Mouse (Mus musculus): ENCODE results near the gene Muc1. TPM values are rescaled to one million over a fixed set of nuclear protein-coding genes. Genes with fewer than 3 reads are reported as not detected.

Gene Muc1
- polyA plus RNA-seq, 1 experiment = not detected

DNA sequence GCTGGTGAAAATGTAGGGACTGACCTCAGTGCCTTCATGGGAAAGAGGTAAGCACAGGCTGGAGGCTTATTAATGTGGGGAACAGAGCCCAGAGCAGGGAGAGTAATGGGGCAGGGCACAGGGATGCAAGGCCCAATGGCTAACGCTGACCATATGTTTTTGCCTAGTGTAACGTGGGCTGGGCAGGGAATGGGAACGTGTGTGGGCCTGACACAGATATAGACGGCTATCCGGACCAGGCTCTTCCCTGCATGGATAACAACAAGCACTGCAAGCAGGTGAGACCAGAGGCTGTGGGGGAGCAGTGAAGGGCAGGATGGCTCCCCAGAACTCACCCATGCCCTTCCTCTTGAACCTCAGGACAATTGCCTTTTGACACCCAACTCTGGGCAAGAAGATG, 7.7 kb upstream of the Muc1 start:
- H3K4me1 ChIP-seq (ENCODE audit: control insufficient read depth, insufficient read depth, low read length) = no peaks in the 10 kb centered on the region
- TF ChIP-seq POLR2A (IDR thresholded peaks at IDR 0.05; ENCODE audit: borderline replicate concordance, low read depth, low read length) (no peak), CTCF (IDR thresholded peaks at IDR 0.05; ENCODE audit: low read depth, low read length) (no peak)
- H3K27ac ChIP-seq (ENCODE audit: insufficient read depth, low read depth, low read length) = no peak overlapping the region
- H3K4me3 ChIP-seq (ENCODE audit: insufficient read depth, low read length) = no peak overlapping the region

DNA sequence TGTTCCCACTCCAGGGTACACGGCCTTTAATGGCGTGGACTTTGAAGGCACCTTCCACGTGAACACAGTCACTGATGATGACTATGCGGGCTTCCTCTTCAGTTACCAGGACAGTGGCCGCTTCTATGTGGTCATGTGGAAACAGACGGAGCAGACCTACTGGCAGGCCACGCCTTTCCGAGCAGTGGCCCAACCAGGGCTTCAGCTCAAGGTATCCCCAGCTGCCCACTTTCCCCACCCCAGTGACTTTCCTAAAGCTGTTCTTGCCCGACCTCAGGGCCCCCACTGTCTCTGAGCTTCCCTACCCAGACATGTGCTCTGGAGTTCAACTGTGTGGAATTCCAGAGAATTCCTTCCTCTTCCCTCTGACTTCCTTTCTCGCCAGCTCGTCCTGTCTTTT, 4.1 kb upstream of the Muc1 start:
- Histone ChIP-seq H3K4me1 (ENCODE audit: control insufficient read depth, insufficient read depth, low read length) (peaks cover 5% of the 10 kb centered on the region; the same call in 1 of the 2 replicates), H3K4me3 (ENCODE audit: insufficient read depth, low read length) (no peak overlapping the region), H3K27ac (ENCODE audit: insufficient read depth, low read depth, low read length) (no peak overlapping the region)
- TF ChIP-seq POLR2A (IDR thresholded peaks at IDR 0.05; ENCODE audit: borderline replicate concordance, low read depth, low read length) (no peak), CTCF (IDR thresholded peaks at IDR 0.05; ENCODE audit: low read depth, low read length) (no peak)

DNA sequence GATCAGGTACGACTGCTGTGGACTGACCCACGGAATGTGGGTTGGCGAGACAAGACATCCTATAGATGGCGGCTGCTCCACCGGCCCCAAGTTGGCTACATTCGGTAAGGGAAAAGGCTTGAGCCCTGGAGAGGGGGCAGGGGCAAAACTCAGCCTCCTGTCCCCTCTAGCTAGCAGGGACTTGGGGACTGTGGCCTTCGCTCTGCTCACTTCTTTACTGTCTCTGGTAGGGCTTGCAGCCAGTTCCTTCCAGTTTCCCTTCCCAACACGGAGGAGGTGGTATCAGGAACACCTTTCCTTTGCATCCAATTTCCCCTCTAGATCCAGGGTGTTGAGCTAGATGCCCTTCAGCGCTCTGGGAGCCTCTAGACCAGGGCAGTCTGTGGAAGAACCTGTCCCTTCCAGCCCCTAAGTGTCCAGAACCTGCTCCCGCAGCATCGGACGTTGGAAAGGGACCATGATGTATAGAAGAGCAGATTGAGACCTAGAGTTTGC, 3.5 kb upstream of the Muc1 start:
- no peak overlapping the region for H3K27ac ChIP-seq (ENCODE audit: insufficient read depth, low read depth, low read length)
- no peak overlapping the region for H3K4me3 ChIP-seq (ENCODE audit: insufficient read depth, low read length)
- H3K4me1 ChIP-seq (ENCODE audit: control insufficient read depth, insufficient read depth, low read length) = peaks cover 5% of the 10 kb centered on the region; the same call in 1 of the 2 replicates
- TF ChIP-seq POLR2A (IDR thresholded peaks at IDR 0.05; ENCODE audit: borderline replicate concordance, low read depth, low read length) = no peak

GRCm38 (mm10) chr3:89225918-89226317, 2.9 kb upstream of the Muc1 start:
- H3K27ac ChIP-seq (ENCODE audit: insufficient read depth, low read depth, low read length) = no peak overlapping the region
- no peak overlapping the region for H3K4me3 ChIP-seq (ENCODE audit: insufficient read depth, low read length)
- TF ChIP-seq CTCF (IDR thresholded peaks at IDR 0.05; ENCODE audit: low read depth, low read length) (no peak), POLR2A (IDR thresholded peaks at IDR 0.05; ENCODE audit: borderline replicate concordance, low read depth, low read length) (no peak)
- peaks cover 5% of the 10 kb centered on the region; the same call in 1 of the 2 replicates for H3K4me1 ChIP-seq (ENCODE audit: control insufficient read depth, insufficient read depth, low read length)

DNA sequence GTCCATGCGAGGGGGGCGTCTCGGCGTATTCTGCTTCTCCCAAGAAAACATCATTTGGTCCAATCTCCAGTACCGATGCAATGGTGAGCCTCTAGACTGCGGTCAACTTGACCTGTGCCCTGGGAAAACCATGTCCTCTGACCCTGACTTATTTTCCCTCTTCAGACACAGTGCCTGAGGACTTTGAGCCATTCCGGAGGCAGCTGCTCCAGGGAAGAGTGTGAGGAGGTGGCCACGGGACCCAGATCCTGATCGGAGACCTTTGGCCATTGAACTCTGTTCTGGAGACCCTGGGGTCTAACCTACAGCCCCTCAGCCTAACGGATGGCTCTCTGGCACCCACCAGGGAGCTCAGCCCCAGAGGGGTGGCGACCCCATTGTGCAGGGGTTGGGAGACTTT, 2.5 kb upstream of the Muc1 start:
- TF ChIP-seq CTCF (IDR thresholded peaks at IDR 0.05; ENCODE audit: low read depth, low read length) (no peak), POLR2A (IDR thresholded peaks at IDR 0.05; ENCODE audit: borderline replicate concordance, low read depth, low read length) (no peak)
- H3K4me1 ChIP-seq (ENCODE audit: control insufficient read depth, insufficient read depth, low read length) = peaks cover 7% of the 10 kb centered on the region; the same call in 1 of the 2 replicates
- H3K27ac ChIP-seq (ENCODE audit: insufficient read depth, low read depth, low read length) = no peak overlapping the region
- H3K4me3 ChIP-seq (ENCODE audit: insufficient read depth, low read length) = no peak overlapping the region

GRCm38 (mm10) chr3:89226900-89227299, 2.0 kb upstream of the Muc1 start, which contains the start of gene Mtx1:
TSS of gene Mtx1 (minus strand) at chr3:89227088.
- Histone ChIP-seq H3K27ac (ENCODE audit: insufficient read depth, low read depth, low read length) (no peak within 1 kb of the TSS), H3K4me1 (ENCODE audit: control insufficient read depth, insufficient read depth, low read length) (peaks cover 7% of the 10 kb centered on the region; the same call in 1 of the 2 replicates), H3K4me3 (ENCODE audit: insufficient read depth, low read length) (peak within 1 kb of the TSS; percentile 64)
- TF ChIP-seq POLR2A (IDR thresholded peaks at IDR 0.05; ENCODE audit: borderline replicate concordance, low read depth, low read length) (no peak), CTCF (IDR thresholded peaks at IDR 0.05; ENCODE audit: low read depth, low read length) (no peak)

DNA sequence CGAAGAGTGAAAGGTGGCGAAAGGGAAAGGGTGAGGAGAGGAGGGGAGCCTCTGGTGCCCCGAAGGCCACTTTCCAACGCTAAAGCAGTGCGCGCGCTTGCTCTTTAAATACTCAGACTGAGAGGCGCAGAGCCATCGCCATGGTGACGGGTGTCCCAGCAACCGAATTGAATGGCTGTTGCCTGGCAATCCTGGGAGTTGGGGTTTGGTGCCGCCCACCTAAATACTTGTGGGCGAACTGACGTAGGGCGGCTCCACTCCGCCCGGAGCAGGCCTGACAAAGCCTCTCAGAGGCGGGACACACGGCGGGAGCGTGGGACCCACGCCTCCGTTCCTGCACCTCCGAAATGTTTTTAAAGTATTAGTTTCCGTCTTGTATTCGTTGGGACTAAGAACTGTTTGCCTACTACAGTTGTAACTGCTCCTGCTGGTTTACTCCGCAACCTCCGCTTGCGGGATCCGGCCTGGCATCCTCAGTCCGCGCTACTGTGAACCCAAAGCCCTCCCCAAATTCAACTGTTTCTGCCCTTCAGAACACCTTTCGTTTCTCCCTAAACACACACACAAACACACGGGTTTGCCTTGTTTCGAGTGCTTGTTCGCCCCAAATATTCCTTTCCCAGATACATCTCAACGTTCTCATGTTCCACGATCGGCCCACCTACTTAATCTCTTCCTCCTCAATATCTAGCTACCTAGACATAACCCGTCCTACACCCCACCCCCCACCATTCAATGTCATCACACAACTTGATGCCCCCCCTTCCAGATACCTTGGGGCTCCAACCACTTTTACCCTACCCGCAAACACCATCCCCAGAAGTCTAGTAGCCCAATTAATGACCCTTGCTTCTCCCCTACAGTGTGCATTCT, 1.3 kb upstream of the Muc1 start:
- peaks cover 7% of the 10 kb centered on the region; the same call in 1 of the 2 replicates for H3K4me1 ChIP-seq (ENCODE audit: control insufficient read depth, insufficient read depth, low read length)
- peak overlapping the region; percentile 64 for H3K4me3 ChIP-seq (ENCODE audit: insufficient read depth, low read length)
- TF ChIP-seq POLR2A (IDR thresholded peaks at IDR 0.05; ENCODE audit: borderline replicate concordance, low read depth, low read length) (no peak), CTCF (IDR thresholded peaks at IDR 0.05; ENCODE audit: low read depth, low read length) (no peak)
- H3K27ac ChIP-seq (ENCODE audit: insufficient read depth, low read depth, low read length) = no peak overlapping the region

GRCm38 (mm10) chr3:89228180-89228549, 692 bp upstream of the Muc1 start:
- H3K27ac ChIP-seq (ENCODE audit: insufficient read depth, low read depth, low read length) = no peak overlapping the region
- peaks cover 12% of the 10 kb centered on the region for H3K4me1 ChIP-seq (ENCODE audit: control insufficient read depth, insufficient read depth, low read length)
- H3K4me3 ChIP-seq (ENCODE audit: insufficient read depth, low read length) = peak overlapping the region; percentile 64
- TF ChIP-seq CTCF (IDR thresholded peaks at IDR 0.05; ENCODE audit: low read depth, low read length) (peak; percentile 96), POLR2A (IDR thresholded peaks at IDR 0.05; ENCODE audit: borderline replicate concordance, low read depth, low read length) (no peak)

- H3K4me3 ChIP-seq (ENCODE audit: insufficient read depth, low read length) = no peak overlapping the region
- H3K4me1 ChIP-seq (ENCODE audit: control insufficient read depth, insufficient read depth, low read length) = peaks cover 21% of the 10 kb centered on the region
- no peak overlapping the region for H3K27ac ChIP-seq (ENCODE audit: insufficient read depth, low read depth, low read length)
- TF ChIP-seq CTCF (IDR thresholded peaks at IDR 0.05; ENCODE audit: low read depth, low read length) = no peak
- no peak for TF ChIP-seq POLR2A (IDR thresholded peaks at IDR 0.05; ENCODE audit: borderline replicate concordance, low read depth, low read length)
These were observed 419 bp downstream of the Muc1 start for GRCm38 (mm10) chr3:89229276-89229675.

DNA sequence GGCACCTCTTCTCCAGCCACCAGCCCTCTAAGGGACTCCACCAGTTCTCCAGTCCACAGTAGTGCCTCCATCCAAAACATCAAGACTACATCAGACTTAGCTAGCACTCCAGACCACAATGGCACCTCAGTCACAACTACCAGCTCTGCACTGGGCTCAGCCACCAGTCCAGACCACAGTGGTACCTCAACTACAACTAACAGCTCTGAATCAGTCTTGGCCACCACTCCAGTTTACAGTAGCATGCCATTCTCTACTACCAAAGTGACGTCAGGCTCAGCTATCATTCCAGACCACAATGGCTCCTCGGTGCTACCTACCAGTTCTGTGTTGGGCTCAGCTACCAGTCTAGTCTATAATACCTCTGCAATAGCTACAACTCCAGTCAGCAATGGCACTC, 1.7 kb downstream of the Muc1 start:
- H3K4me1 ChIP-seq (ENCODE audit: control insufficient read depth, insufficient read depth, low read length) = peaks cover 25% of the 10 kb centered on the region
- H3K27ac ChIP-seq (ENCODE audit: insufficient read depth, low read depth, low read length) = no peak overlapping the region
- no peak overlapping the region for H3K4me3 ChIP-seq (ENCODE audit: insufficient read depth, low read length)
- no peak for TF ChIP-seq POLR2A (IDR thresholded peaks at IDR 0.05; ENCODE audit: borderline replicate concordance, low read depth, low read length)
- TF ChIP-seq CTCF (IDR thresholded peaks at IDR 0.05; ENCODE audit: low read depth, low read length) = no peak

All from bone marrow macrophage, adult 2 months (primary cell).